In genomic region chr5:25058417-25058816, GRCm38 (mm10) we compare ENCODE assay signal across 10 mouse cellular contexts. TPM values are rescaled to one million over a fixed set of nuclear protein-coding genes. Genes with fewer than 3 reads are reported as not detected.
DNase-seq lines count a peak whose midpoint lies in the region; ATAC-seq and TF ChIP-seq lines count a peak whose summit lies in the region.
"Had no signal": no experiment of that assay in that cellular context is flagged by ENCODE, and none has a peak within 500 bp of the region (broad histone marks: within the 10 kb centered on the region; RNA-seq: fewer than 3 reads in every experiment).

No protein-coding gene starts in this region.

- intact Hi-C loops in gastrocnemius, adult 2 months (cut with DNase I): no loop called here
- intact Hi-C loops in heart, postnatal 36 days (cut with DNase I): no loop called here

- H3K4me3 ChIP-seq in kidney, embryonic 14.5 days (ENCODE audit: low read length): no peak overlapping the region
- no peak overlapping the region for H3K4me3 ChIP-seq in gastrocnemius, adult 2 months
- H3K4me3 ChIP-seq: forebrain, embryonic 12.5 days had no signal

- TF ChIP-seq CTCF in gastrocnemius, adult 2 months (IDR thresholded peaks at IDR 0.05): no peak

- no peaks in the 10 kb centered on the region for H3K36me3 ChIP-seq in kidney, embryonic 14.5 days (ENCODE audit: control insufficient read depth, insufficient read depth, low read length)
- H3K36me3 ChIP-seq: forebrain, embryonic 12.5 days had no signal

- no peak overlapping the region for H3K9ac ChIP-seq in kidney, embryonic 14.5 days (ENCODE audit: low read depth, low read length)
- H3K9ac ChIP-seq: forebrain, embryonic 12.5 days; liver, postnatal 0 days had no signal

- H3K4me1 ChIP-seq in kidney, embryonic 14.5 days (ENCODE audit: control insufficient read depth, insufficient read depth, low read length): peaks cover 21% of the 10 kb centered on the region

- no peak overlapping the region for H3K4me2 ChIP-seq in kidney, embryonic 14.5 days (replicated peaks; ENCODE audit: low read depth, low read length)

- peak; percentile 65 for DNase-seq in kidney, postnatal 10 days
- peak; percentile 64 for DNase-seq in gastrocnemius, adult 2 months
- peak; percentile 46 to 54 for DNase-seq in heart, postnatal 36 days
- DNase-seq in adrenal gland, adult 18-20 months (ENCODE audit: low spot score in 2 of 2): no peak
- no peak for DNase-seq in spleen, postnatal 4 days (ENCODE audit: low spot score in 2 of 2)
- DNase-seq: layer of hippocampus, postnatal 36 days; liver, postnatal 0 days had no signal

- 37% methylated on average over 7 of the region's 7 CpGs for WGBS in kidney, embryonic 14.5 days

- no peak for ATAC-seq in kidney, embryonic 14.5 days (ENCODE audit: low FRiP score, low TSS enrichment)
- ATAC-seq in megakaryocyte progenitor cell, adult 5-6 weeks (replicated peaks; ENCODE audit: poor library complexity): 0 out of 2 replicates have a peak, but pooled peaks have one; percentile 34
- ATAC-seq: liver, postnatal 0 days had no signal

- H3K9me3 ChIP-seq in kidney, embryonic 14.5 days (ENCODE audit: control insufficient read depth, low read length): no peaks in the 10 kb centered on the region
- H3K9me3 ChIP-seq: forebrain, embryonic 12.5 days had no signal

- no peaks in the 10 kb centered on the region; the same call in 1 of the 2 replicates for H3K27me3 ChIP-seq in kidney, embryonic 14.5 days (ENCODE audit: control insufficient read depth, insufficient read depth, low read length)

- H3K27ac ChIP-seq in kidney, embryonic 14.5 days (ENCODE audit: low read depth, low read length): no peak overlapping the region
- no peak overlapping the region for H3K27ac ChIP-seq in gastrocnemius, adult 2 months
- H3K27ac ChIP-seq: forebrain, embryonic 12.5 days had no signal

RNA-seq across cellular contexts. Expression of gene Prkag2, which starts 42.0 kb away (rescaled TPM):
- 32.1 and 44.6 TPM in 2 replicates for polyA plus RNA-seq in kidney, embryonic 14.5 days (2014; fragmentation: Nextera tagmentation; extraction: Ambion mirVana)
- 10 to 100 TPM; 10.7 to 11.0 TPM for total RNA-seq in gastrocnemius, adult 2 months (2021)
- 10 to 100 TPM; 27.1 to 28.9 TPM for total RNA-seq in heart, postnatal 36 days (2021)
- 21.1 and 21.2 TPM in 2 replicates for total RNA-seq in megakaryocyte progenitor cell, adult 5-6 weeks (2015)
- total RNA-seq in megakaryocyte progenitor cell, adult 5-6 weeks (2017): 25.4 and 26.1 TPM in 2 replicates
- 10 to 100 TPM; 33.2 to 39.4 TPM for total RNA-seq in adrenal gland, adult 18-20 months (2021)

Comparison
In these comparisons a context has a peak if more than half of its experiments do, and no peak if none do; other contexts are left out.
1. DNase-seq: peak in kidney, postnatal 10 days (single experiment), gastrocnemius, adult 2 months (single experiment) and heart, postnatal 36 days (2 of 2); none in adrenal gland, adult 18-20 months (0 of 2) and spleen, postnatal 4 days (0 of 2).